Mouse (Mus musculus): ENCODE data around the gene Iqcf4.
"Not testable (repeated sequence)": the region's sequence is repeated elsewhere in the genome, so short reads cannot be mapped to it uniquely, and the experiment has no call there.

Iqcf4 gene

DNA sequence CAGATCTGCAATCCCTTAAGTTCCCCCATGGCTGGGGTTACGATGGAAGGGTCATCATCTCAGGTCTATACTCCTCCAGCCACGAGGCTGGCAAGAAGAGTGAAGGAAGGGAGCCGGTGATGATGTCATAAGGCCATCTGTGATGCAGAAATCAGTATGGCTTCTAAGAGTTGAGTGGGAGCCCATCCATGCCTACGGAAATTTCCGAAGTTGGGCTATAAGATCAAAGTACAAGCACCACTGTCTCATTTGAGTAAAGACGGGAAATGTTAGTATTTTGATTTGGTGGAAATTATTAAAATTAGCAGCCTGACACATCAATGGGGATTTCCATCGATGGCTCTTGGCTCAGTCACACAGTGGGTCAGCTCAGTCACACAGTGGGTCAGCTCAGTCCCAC is at the start of gene Iqcf4:
Gene Iqcf4 (minus strand): TSS at position 101 of the 400 bp plus-strand sequence.
- DNase-seq (ENCODE audit: low read depth, low spot score): no peak

DNA sequence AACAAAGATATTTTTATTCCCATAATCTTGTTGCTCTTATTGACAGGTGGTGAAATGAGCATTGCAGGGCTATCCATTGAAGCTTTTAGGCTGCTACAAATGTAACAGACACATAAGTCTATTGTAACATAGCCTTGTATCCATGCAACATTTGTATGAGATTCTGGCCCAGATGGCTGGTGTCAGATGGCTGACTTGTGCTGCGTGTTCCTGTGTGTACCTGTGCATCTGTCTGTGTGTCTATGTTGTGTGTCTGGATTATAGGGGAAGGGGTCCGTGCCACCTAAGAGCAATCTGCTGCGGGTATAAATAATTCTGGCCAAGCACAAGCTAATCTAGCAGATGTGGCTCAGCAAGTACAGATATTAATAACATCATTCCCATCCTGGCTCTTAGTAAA is 46.7 kb upstream of the Iqcf4 start:
- no peak for DNase-seq (ENCODE audit: low read depth, low spot score)

DNA sequence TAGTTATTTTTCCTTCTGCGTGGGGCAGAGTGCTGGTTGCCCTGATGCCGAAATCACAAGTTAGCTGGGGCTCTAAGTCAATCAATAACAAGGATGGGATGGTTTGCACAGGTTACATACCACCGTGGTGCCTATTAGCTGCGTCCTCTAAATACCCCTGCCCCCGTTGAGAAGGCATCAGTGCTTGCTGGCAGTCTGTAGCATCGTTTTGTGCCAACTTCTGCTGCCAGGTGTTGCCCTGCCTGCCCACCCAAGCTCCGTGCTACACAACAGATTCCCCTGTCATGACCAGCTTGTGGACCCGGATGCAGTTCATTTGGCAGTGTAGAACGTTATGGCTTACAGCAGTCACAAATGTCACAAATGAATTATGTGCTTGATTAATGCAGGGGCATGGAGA is 45.5 kb upstream of the Iqcf4 start:
- no peak for DNase-seq (ENCODE audit: low read depth, low spot score)

DNA sequence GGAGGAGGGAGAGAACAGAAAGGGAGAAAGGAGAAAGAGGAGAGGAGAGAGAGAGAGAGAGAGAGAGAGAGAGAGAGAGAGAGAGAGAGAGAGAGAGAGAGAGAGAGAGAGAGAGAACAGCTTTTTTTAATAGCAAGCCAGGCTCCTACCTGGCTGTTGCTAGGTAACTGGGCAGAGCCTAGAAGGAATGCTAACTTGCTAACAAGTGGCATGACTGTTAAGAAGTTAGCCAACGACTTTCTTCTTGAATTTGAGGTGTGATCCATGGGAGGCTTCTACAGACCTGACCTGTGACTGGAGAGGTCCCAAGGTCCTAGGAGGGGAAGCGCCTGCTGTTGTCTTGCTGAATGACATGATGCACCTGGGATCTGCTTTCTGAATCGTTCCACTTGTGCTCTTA is 43.8 kb upstream of the Iqcf4 start:
- DNase-seq (ENCODE audit: low read depth, low spot score): peak; percentile 25

DNA sequence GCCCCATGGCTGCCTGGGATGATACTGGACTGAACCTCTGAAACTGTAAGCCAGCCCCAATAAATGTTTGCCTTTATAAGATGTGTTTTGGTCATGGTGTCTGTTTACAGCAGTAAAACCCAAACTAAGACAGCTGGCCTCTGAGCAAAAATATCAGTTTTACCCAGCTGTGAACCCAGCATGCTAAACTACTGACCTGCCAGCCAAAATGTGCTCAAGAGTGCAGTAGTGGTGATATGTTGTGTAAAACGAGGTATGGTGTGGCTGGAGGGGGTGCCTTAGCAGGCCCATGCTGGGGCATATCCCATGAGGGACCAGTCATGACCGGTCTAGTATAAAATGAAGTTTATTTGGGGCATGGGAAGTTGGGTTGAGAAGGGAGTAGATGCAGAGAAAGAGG is 43.2 kb upstream of the Iqcf4 start:
- DNase-seq (ENCODE audit: low read depth, low spot score): no peak

DNA sequence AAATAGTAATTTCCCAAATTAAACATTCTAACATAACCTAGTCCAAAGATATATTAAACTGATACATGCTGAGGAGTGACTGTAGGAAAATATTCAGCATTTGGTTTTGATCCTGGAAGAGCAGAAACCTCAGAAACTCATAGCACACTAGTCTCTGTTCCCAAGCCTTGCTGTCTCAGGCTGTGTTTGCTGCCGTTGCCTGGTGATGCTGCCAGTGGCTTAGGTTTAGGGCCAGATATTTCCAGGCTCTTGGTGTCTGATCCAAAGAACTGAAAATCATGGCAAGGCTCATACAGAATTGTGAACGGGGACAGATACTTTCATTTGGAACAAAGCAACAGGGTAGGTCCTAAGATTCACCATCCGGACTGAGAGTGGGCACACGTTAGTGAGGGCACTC is 39.9 kb upstream of the Iqcf4 start:
- DNase-seq (ENCODE audit: low read depth, low spot score): no peak

DNA sequence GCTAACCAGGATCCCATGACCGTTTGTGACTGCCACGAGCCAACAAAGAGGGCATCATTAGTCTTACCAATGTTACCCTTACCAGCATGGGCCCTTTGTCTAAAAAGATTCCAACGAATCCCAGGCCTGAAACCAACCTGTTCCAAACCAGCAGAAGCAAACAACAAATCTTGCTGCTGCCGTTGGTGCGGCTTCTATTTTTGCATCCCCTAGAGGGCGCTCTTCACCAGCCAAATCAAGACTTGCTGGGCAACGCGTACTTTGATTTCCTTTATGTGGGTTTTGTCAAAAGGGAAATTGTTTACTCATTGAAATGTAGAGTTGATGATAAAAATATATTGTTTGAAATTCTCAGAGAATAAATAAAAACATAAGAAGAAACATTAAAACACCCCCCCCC is 29.8 kb upstream of the Iqcf4 start:
- peak; percentile 86 for DNase-seq (ENCODE audit: low read depth, low spot score)

DNA sequence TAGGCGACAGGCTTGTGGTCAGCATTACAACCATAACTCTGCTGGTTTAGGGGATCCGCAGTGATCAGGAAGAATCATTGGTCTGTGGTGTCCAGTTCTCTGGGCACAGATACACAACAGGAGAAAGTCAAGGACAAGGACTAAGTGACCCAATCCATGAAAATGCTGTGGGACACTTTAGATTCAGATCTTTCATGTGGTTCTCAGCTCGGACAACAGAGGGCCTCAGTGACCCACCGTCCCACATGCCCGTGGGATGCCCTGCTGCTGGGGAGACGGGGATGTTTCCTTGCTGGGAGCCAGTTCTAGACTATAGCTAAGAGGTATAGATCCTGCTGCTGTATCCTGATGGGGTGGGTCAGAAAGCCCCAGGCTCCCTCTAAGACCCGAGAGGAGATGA is 27.7 kb upstream of the Iqcf4 start:
- peak; percentile 54 for DNase-seq (ENCODE audit: low read depth, low spot score)

DNA sequence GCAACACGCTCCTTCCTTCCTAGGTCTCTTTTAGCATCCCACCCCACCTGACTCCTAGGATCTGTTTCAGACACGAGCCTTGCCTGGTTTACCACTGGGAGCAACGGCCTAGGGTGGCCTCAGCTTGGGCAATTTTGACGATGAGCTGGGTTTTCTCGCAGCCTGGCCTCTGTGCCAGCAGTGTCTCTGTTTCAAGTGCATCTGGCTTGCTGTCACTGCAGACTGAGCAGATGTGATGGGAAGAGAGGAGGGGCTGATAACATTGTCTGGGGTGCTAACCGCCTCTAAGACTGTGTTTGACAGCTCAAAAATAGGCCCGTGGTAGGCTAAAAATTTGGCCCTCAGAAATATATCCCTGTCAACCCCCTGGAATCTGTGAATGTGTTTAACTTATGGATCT is 25.0 kb upstream of the Iqcf4 start:
- no peak for DNase-seq (ENCODE audit: low read depth, low spot score)

DNA sequence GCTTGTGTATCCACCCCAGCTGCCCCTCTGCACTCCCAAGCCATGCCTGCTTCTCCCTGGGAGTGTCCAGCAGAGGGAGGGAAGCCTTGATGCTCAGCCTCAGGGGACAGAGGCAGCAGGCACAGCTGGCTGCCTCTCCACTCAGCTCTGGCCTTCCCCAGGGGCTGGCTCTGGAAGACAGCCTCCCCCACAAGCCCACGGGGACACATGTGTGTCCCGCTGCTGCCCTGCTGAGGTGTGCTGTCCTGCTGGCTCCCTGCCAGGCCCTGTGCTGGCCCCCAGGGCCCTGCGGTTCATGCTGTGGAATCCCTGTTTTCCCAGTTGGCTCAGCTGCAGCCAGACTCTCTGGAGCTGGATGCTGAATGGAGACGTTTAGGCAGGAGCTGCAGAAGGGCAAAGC is 24.6 kb upstream of the Iqcf4 start:
- not testable (repeated sequence) for DNase-seq (ENCODE audit: low read depth, low spot score)

DNA sequence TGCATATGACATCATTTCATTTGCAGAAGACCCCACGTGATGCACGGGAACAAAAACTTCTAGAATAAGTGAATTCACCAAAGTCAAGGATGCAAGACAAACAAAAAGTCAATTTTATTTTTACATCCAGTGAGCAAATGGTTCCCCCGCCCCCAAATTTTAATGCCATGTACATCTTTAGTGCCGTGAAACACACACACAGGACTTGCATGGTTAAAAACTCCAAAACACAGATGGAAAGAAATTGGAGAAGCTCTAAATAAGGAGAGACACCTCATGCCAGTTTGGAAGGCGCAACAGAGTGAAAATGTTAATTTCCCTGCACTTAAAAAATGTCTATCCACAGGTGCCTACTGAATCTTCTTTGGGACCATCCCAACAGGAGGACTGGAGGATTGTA is 21.4 kb upstream of the Iqcf4 start:
- DNase-seq (ENCODE audit: low read depth, low spot score): no peak

DNA sequence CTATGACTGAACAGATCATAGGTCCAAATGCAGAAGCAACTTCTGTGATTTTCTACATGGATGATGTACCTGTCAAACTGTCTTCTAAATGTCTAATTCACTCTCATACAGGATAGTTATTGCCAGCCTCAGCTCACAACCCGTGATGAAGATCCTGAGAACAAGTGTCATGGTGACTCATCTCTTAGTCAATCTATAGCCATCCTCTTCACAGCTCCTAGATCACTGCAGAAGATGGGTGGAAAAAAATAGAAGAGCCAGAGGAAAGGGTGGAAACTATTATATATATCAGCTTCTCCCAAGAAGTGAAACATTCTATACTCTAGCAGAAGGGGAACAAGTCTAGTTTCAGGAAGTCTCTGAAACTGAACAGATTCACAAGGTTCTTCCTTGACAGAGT is 11.8 kb upstream of the Iqcf4 start:
- DNase-seq (ENCODE audit: low read depth, low spot score): no peak

DNA sequence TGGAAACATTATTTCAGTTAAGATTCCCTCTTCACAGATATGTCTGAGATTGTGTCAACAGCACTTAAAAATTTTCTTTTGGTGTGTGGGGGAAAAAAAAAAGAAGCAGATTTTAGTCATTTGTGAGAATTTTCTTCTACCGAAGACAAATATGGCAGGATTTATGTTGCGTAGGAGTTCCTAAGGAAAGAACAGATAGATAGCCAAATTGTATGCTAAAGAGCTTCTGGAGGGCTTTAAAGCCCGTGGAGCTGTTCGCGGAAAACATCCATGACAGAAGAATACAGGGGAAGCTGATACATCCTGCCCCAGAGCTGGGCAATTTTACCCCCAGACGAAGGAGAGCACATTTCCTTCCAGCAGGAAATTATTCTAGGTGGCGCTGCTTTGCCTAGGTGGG is 9.2 kb upstream of the Iqcf4 start:
- DNase-seq (ENCODE audit: low read depth, low spot score): no peak

DNA sequence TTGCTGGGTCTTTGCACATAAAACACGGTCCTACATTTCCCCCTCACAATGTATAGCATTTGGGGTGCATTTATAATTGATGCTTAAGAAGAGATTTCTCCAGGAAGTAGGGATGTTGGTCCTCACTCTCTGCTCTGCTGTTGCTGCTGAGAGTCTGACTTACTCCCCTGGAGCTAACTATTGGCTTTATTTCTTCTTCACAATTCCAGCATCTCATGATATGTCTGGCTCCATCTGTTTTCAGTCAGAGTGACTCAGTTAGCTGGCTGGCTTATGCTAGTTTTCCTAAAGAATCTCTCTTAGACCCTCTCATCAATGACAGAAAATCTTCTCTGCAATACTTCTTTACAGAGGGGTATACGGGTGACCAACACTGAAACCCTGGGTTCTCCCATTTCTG is 5.3 kb upstream of the Iqcf4 start:
- DNase-seq (ENCODE audit: low read depth, low spot score): no peak

DNA sequence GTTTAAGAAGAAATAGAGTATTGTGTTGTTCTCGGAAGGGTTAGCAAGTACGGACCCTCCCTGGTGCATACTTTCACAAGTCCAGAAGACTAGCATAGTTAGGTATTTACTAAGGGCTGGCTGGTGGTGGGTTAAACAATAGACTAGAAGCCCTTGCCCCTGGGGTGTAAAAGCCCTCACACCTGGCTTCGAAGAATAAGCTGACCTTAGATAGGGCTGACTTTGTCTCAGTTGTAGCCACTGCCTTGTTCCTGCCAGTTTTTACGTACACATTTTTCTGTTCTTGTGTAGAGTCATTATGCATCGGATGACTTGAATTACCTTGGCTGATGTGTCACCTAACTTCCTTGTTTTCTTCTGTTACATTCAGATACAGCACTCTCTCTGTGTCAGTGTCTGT is 2.6 kb upstream of the Iqcf4 start:
- peak; percentile 72 for DNase-seq (ENCODE audit: low read depth, low spot score)

DNA sequence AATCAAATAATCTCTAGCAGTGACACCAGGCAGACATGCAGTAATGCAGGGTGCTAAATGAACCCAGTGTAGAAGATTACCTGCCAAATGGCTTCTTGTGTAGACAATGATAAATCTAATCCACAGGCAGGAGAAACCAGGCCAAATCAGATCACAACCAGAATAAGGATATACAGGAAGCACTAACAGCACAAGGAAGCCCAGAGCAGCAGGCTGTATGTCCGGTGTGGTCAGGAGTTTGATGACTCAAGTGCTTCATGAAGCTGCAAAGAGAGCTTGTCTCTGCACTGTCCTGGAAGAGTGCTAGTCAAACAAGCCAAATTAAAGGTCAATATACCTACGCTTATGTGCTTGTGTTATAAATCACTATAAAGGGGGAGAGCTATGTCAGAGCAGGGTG is 1.4 kb upstream of the Iqcf4 start:
- no peak for DNase-seq (ENCODE audit: low read depth, low spot score)

DNA sequence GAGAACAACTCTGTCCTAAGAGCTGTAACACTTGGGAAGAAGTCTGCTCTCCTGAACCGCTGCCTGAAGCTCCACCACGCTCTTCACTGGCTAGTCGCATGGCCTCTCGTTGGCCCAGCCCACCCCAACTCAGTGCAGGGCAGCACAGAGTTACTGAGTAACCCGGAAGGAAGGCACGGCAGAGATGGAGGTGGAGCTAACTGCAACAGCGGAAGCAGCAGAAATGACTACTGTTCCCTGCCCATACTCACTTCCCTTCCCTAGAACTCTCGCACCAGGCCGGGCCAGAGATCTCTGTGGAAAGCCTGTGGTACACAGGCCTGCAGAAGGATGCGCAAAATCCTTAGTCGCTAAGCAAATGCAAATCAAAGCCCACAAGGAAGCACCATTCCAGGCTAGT is 4.4 kb downstream of the Iqcf4 start:
- DNase-seq (ENCODE audit: low read depth, low spot score): peak; percentile 69

DNA sequence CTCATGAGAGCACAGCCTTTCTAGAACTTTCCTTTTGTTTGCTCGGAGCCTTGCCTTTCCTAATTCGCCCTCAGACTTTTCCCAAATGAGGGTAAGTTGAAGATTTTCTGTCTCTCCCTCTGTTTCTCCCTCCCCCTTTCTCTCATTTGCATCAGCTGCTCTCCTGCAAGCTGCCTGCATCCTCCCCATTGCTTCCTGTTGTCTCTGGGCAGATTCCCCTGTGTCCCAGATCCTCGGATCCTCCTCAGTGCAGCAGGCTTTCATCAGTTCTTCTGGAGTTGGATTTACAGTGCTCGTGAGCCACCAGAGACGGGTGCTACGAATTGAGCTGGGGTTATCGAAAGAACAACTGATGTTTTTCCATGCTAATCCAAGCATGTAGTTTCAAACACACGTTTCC is 6.8 kb downstream of the Iqcf4 start:
- no peak for DNase-seq (ENCODE audit: low read depth, low spot score)

DNA sequence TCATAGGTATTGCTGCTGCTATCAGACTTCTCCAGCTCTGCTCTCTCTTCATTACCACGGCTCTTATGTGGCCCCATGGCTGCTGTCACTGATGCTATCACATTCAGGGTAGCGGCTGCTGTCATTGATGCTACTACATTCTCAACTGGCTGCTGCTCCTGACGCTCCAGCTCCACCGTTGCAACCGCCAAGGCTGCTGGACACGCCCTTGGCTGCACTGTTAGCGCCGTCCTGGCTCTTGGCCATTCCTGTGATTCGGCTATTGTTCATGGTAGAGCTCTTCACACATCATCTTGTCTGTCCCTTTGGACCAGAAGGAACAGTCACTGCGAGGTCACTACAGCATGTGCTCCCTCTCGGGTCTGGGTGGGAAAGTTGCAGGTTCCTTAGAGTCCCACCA is 8.5 kb downstream of the Iqcf4 start:
- no peak for DNase-seq (ENCODE audit: low read depth, low spot score)

DNA sequence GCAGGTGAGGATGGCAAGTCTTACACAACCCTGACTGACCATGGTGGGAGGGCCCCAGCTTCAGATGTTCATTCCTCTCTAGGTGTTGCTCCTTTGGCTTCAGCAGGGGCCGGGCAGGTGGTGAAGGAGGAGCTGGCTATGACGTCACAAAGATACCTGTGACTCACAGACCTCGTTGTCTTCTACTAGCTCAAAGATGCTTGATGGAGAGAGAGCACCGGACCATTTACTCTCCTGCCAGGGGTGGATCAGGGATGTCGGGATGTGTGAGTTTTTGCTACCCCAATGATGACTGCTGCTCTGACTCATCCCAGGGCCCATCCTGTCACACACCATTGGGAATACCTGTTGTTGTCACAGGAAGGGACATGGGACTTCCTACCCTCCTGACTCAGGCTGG is 9.3 kb downstream of the Iqcf4 start, which contains the start of gene Iqcf3:
Gene Iqcf3 (minus strand): TSS at position 101 of the 400 bp plus-strand sequence.
- no peak for DNase-seq (ENCODE audit: low read depth, low spot score)

DNA sequence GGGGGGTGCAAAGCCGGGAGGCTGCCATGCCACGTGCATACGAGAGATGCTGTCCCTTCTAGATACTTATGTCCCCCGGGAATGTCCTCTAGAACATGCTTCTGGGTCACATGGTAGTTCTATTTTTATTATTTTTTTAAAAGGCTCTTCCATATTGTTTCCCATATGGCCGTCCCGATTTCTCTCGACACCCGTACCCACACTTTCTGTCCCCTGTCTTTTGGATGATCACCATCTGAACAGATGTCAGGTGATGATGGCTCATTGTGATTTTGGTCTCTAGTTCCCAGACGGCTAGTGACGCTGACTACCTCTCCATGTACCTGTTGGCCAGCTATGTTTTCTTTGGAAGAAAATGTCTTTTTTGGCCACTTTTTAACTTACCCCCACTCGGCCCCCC is 35.8 kb downstream of the Iqcf4 start:
- DNase-seq (ENCODE audit: low read depth, low spot score): no peak

DNA sequence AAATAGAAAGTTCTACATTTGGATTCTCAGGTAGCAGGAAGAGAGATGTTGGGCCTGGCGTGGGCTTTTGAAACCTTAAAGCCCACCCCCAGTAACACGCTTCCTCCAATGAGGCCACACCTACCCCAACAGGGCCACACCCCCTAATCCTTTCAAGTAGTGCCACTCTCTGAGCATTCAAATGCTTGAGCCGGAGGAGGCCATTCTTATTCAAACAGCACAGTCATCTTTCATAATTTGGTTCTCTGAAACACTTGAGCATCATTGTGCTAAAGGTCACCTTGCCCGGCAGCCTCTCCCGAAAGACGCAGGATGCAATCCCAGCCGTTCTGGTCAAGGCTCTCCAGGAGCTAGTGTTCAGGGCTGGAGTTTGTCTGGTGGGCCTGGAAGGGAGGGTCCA is 36.5 kb downstream of the Iqcf4 start:
- peak; percentile 55 for DNase-seq (ENCODE audit: low read depth, low spot score)

DNA sequence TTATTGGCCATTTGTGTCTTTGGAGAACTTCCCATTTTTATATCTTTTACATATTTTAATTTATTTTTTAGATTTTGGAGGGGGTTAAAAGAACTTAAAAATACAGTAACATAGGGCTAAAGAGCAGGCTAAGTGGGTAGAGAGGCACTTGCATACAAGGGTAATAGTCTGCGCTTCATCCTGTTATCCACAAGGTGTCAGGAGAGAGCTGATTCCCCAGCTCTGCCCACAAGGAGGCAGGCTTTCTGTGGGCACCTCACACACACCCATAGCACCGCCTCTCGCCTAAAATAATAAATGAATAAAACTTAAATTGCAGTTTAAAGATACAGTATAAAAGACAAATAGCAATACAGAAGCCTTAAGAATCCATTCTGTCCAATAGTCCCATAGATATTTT is 39.0 kb downstream of the Iqcf4 start:
- DNase-seq (ENCODE audit: low read depth, low spot score): peak; percentile 82

DNA sequence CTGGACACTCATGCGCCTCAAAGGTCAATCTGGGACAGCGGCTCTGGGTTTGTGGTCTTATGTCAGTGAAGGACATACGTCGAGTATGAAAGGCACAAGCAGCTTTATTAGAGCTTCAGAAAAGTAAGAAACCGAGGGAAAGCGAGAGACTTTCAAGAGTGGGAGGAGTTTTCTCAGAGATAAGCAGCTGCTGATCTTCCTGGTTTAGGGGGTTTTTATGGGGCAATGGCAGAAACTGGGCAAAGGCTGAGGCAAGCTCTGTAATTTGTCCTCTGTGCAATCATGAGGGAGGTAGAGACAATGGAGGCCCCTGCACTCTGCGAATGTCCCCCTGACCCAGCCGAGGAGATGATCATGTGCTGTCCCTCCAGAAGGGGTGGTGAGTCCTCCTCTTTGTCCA is 50.9 kb downstream of the Iqcf4 start:
- no peak for DNase-seq (ENCODE audit: low read depth, low spot score)

DNA sequence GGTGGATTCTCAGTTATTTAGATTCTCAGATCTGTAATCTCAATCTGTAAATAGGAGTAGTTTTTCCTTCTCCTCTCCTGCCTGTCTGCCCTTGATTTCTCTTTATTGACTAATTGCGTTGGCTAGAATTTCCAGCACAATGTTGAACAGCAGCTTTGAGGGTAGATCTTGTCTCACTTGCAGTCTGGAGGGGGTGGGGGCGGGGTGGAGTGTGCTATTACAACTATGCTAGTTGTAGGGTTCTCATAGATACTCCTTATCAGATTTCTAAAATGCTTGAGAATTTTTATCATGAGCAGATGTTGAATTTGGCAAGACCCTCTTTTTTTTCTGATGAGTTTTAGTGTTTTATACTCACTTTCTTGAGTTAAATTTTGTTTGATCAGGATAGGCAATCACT is 51.4 kb downstream of the Iqcf4 start:
- DNase-seq (ENCODE audit: low read depth, low spot score): no peak
